Mouse (Mus musculus) kidney, adult 2 months (tissue): ENCODE measurements around the gene Wdr53. TPM values are rescaled to one million over a fixed set of nuclear protein-coding genes. Genes with fewer than 3 reads are reported as not detected.

ENCODE experiments used
- DNase-seq: peaks from one replicate; pipeline ENCODE4 v3.0.0; 2021
- H3K27ac ChIP-seq: fragments of 200-500 bp; 2 replicates; pipeline ENCODE4 v1.5.1; 2012; ENCODE audit warnings: low read depth, low read length, control low read depth, inconsistent platforms; ENCODE audit not compliant: insufficient read depth
- H3K27me3 ChIP-seq: fragments of 200-500 bp; replicated peaks from 2 replicates; pipeline ENCODE4 v1.6.1; 2012; ENCODE audit warnings: mild to moderate bottlenecking, moderate library complexity, low read length, inconsistent platforms; ENCODE audit not compliant: control insufficient read depth, insufficient read depth
- H3K36me3 ChIP-seq: fragments of 200-500 bp; 2 replicates; pipeline ENCODE4 v1.6.1; 2012; ENCODE audit warnings: mild to moderate bottlenecking, moderate library complexity, low read length, inconsistent platforms; ENCODE audit not compliant: control insufficient read depth, insufficient read depth
- H3K4me1 ChIP-seq: fragments of 200-500 bp; 2 replicates; pipeline ENCODE4 v1.6.1; 2011; ENCODE audit warnings: low read length; ENCODE audit not compliant: control insufficient read depth, insufficient read depth
- H3K4me3 ChIP-seq: fragments of 200-500 bp; 2 replicates; pipeline ENCODE4 v1.5.1; 2011; ENCODE audit warnings: mild to moderate bottlenecking, low read depth, low read length, control low read depth; ENCODE audit not compliant: insufficient read depth
- CTCF ChIP-seq: fragments of 200-500 bp; conservative IDR thresholded peaks from 2 replicates; pipeline ENCODE4 v1.5.1; 2011; ENCODE audit warnings: low read depth, mild to moderate bottlenecking, control low read depth, low read length, moderate library complexity, mixed read lengths; ENCODE audit not compliant: insufficient read depth, insufficient read length
- POLR2A ChIP-seq: fragments of 200-500 bp; IDR thresholded peaks from one replicate; pipeline ENCODE4 v1.6.1; 2011; ENCODE audit warnings: low read depth, low read length, control low read depth
- WGBS: fragments of 180-500 bp; shearing (Covaris S2); methylation state at CpG from one replicate; pipeline ENCODE4 v1.1.7; 2018; 5-methylcytosine and 5-hydroxymethylcytosine counted together
- polyA plus RNA-seq: library from polyadenylated mRNA; depleted of rRNA; stranded (reverse); fragments of >200 nt; gene quantifications from 2 replicates; pipeline ENCODE4 v1.2.3, GENCODE M21; 2012; rRNA removed

Wdr53 gene
- polyA plus RNA-seq, result 5.2 and 6.0 TPM in 2 replicates

DNA sequence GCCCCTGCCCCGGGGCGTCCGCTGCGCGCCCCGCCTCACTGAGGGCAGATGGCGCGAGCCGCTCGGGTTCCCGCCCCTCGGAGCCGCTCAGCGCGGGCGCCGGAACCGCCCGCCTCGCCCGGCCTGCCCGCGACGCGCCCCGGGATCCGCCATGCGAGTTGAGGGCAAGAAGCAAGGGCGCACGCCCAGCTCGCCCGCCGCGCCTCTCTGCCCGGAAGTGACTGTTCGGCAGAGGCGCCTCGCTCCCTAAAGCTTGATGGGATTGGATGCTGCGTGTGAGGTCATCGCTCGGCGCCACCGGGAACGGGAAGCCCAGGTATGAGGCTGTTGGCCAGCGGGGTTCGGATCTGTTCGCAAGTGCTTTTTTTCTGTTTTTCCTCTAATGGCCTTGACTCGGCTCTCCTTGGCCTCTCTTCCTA lies at the start of gene Wdr53, which contains the start of gene Fbxo45:
TSS of gene Wdr53 (plus strand) at position 276 of the 419 bp plus-strand sequence.
TSS of gene Fbxo45 (minus strand) at position 207 of the 419 bp plus-strand sequence.
- H3K27ac ChIP-seq, result peak within 1 kb of the TSS; percentile 93
- H3K4me3 ChIP-seq, result peak within 1 kb of the TSS; percentile 99
- DNase-seq, result peak; percentile 99
- H3K27me3 ChIP-seq, result no peaks in the 10 kb centered on the region
- H3K36me3 ChIP-seq, result no peaks in the 10 kb centered on the region
- WGBS, result under 1% methylated on average over 48 of the region's 48 CpGs
- peaks cover 11% of the 10 kb centered on the region for H3K4me1 ChIP-seq
- peak; percentile 34 for TF ChIP-seq POLR2A
- TF ChIP-seq CTCF, result no peak

DNA sequence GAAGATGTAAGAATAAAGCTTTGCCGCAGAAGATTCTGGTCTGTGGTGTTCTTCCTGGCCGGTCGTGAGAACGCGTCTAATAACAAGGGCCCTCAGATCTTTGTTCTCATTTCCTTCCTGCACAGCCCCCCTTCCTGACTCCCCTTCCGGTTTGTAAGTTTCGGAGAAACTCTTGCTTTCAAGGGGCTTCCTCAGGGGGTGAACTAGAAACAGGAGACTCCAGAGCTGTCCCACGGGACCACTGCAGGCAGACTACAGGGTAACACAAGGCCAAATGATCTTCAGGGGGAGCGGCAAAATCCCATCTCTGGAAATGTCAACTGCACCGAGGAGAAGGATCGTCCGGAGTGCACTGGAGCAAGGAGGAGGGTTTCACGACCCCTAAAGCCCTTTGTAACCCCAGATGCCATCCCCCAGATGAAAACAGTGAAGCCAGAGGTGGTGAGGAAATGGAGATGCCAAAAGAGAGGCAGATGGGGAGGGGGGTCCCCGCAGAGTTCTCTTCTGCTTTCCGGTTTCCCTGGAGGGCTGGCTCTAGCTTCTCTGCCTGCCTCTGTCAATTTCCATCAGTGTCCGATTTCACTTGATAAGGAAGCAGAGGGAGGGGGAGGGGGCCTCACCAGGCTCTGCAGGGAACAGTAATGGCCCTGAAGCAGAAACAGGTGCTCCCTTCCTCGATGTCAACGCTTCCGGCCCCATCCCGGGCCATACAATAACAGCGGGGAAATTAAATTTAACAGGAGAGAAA lies 46.6 kb upstream of the Wdr53 start:
- no peaks in the 10 kb centered on the region for H3K36me3 ChIP-seq
- H3K4me1 ChIP-seq, result no peaks in the 10 kb centered on the region
- H3K27me3 ChIP-seq, result no peaks in the 10 kb centered on the region
- WGBS, result 18% methylated on average over 21 of the region's 21 CpGs
- peak overlapping the region; percentile 90 for H3K27ac ChIP-seq
- DNase-seq, result peak; percentile 56
- TF ChIP-seq CTCF, result no peak
- TF ChIP-seq POLR2A, result no peak
- peak overlapping the region; percentile 60 for H3K4me3 ChIP-seq

DNA sequence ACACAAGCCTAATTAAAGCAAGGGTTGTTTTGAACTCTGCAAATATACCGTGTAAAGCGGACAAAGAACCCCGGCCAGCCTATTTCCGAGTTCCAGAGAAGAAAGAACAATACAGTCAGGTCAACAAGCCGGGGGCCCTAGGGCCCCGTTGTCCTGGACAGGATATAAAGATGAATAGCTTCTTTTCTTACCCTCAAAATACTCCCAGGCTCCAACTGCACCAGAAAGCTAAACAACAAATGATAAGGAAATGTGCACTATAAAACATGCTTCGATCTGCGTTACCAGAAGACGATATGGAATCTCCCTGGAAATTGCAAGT lies 46.1 kb upstream of the Wdr53 start:
- TF ChIP-seq CTCF, result no peak
- TF ChIP-seq POLR2A, result no peak
- DNase-seq, result peak; percentile 56
- Histone ChIP-seq H3K27me3 (no peaks in the 10 kb centered on the region), H3K4me3 (peak overlapping the region; percentile 60), H3K4me1 (no peaks in the 10 kb centered on the region), H3K27ac (peak overlapping the region; percentile 90), H3K36me3 (no peaks in the 10 kb centered on the region)
- WGBS, result 33% methylated on average over 9 of the region's 9 CpGs

GRCm38 (mm10) chr16:32202681-32203080 lies 44.3 kb upstream of the Wdr53 start:
- no peak overlapping the region for H3K27ac ChIP-seq
- TF ChIP-seq POLR2A (no peak), CTCF (peak; percentile 72)
- WGBS, result 76% methylated on average over 6 of the region's 6 CpGs
- H3K4me1 ChIP-seq, result no peaks in the 10 kb centered on the region
- no peaks in the 10 kb centered on the region for H3K27me3 ChIP-seq
- DNase-seq, result peak; percentile 74
- H3K36me3 ChIP-seq, result no peaks in the 10 kb centered on the region
- H3K4me3 ChIP-seq, result no peak overlapping the region

GRCm38 (mm10) chr16:32204902-32205301 lies 42.1 kb upstream of the Wdr53 start:
- Histone ChIP-seq H3K36me3 (no peaks in the 10 kb centered on the region), H3K27ac (no peak overlapping the region), H3K4me1 (no peaks in the 10 kb centered on the region), H3K27me3 (no peaks in the 10 kb centered on the region), H3K4me3 (no peak overlapping the region)
- TF ChIP-seq POLR2A (no peak), CTCF (0 out of 2 replicates have a peak, but pooled peaks have one; percentile 13)
- no peak for DNase-seq
- 58% methylated on average over 3 of the region's 3 CpGs for WGBS

DNA sequence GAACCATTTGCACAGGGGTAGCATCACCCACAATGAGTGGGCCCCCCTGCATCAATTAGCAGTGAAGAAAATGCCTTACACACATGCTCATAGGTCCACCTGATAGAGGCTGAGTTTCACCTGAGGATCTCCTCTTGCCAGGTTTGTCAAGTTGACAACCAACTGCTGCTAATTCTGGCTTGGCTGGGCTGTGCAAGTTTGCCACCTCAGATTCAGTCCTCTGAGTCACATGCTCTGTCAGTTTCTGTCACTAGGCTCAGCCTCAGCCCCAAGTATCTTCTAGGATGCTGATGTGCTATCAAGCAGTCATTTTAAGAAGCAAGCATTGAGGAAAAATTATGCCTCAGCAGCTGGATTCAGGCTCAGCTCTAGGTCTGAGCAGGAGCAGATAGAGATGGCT lies 32.9 kb upstream of the Wdr53 start:
- no peak for DNase-seq
- H3K27me3 ChIP-seq, result no peaks in the 10 kb centered on the region
- no peaks in the 10 kb centered on the region for H3K36me3 ChIP-seq
- no peak overlapping the region for H3K4me3 ChIP-seq
- H3K4me1 ChIP-seq, result no peaks in the 10 kb centered on the region
- TF ChIP-seq POLR2A, result no peak
- TF ChIP-seq CTCF, result no peak
- H3K27ac ChIP-seq, result no peak overlapping the region

GRCm38 (mm10) chr16:32214804-32215576 lies 32.0 kb upstream of the Wdr53 start:
- H3K27ac ChIP-seq, result no peak overlapping the region
- H3K4me1 ChIP-seq, result no peaks in the 10 kb centered on the region
- DNase-seq, result no peak
- no peaks in the 10 kb centered on the region for H3K27me3 ChIP-seq
- H3K36me3 ChIP-seq, result no peaks in the 10 kb centered on the region
- 68% methylated on average over 17 of the region's 17 CpGs for WGBS
- no peak overlapping the region for H3K4me3 ChIP-seq
- TF ChIP-seq CTCF, result no peak
- no peak for TF ChIP-seq POLR2A
